Mouse (Mus musculus) gonadal fat pad, adult 2 months (tissue): ENCODE results near the gene Gripap1. TPM values are rescaled to one million over a fixed set of nuclear protein-coding genes. Genes with fewer than 3 reads are reported as not detected.
"Not testable (repeated sequence)": the region's sequence is repeated elsewhere in the genome, so short reads cannot be mapped to it uniquely, and the experiment has no call there.

Experiments
- DNase-seq: peaks from one replicate; pipeline ENCODE4 v3.0.0-alpha.2; 2012; ENCODE audit warnings: low read depth
- polyA plus RNA-seq: library from polyadenylated mRNA; depleted of rRNA; stranded (reverse); fragments of >200 nt; gene quantifications from 2 replicates; pipeline ENCODE4 v1.2.3, GENCODE M21; 2012; rRNA removed

The Gripap1 gene
- 29.8 and 32.7 TPM in 2 replicates for polyA plus RNA-seq

GRCm38 (mm10) chrX:7789542-7790136 is at the start of gene Gripap1:
TSS of gene Gripap1 (plus strand) at chrX:7789765.
- DNase-seq: no peak

- DNase-seq: no peak
These were observed 49.3 kb upstream of the Gripap1 start for GRCm38 (mm10) chrX:7740082-7740819.

GRCm38 (mm10) chrX:7741103-7741502 is 48.5 kb upstream of the Gripap1 start:
- DNase-seq: no peak

- DNase-seq: no peak
These were observed 46.1 kb upstream of the Gripap1 start for GRCm38 (mm10) chrX:7743470-7743869.

GRCm38 (mm10) chrX:7744940-7745339 is 44.6 kb upstream of the Gripap1 start:
- no peak for DNase-seq

GRCm38 (mm10) chrX:7745429-7745828 is 44.1 kb upstream of the Gripap1 start:
- no peak for DNase-seq

- DNase-seq: no peak
These were observed 39.0 kb upstream of the Gripap1 start, which contains the start of gene Ccdc120 for GRCm38 (mm10) chrX:7750432-7751116. TSS of gene Ccdc120 (minus strand) at chrX:7750905.

- not testable (repeated sequence) for DNase-seq
These were observed 35.9 kb upstream of the Gripap1 start for GRCm38 (mm10) chrX:7753627-7754026.

- DNase-seq: no peak
These were observed 27.2 kb upstream of the Gripap1 start, which contains the start of gene Tfe3 for GRCm38 (mm10) chrX:7762137-7762920. TSS of gene Tfe3 (plus strand) at chrX:7762560.

GRCm38 (mm10) chrX:7762921-7763197 is 26.7 kb upstream of the Gripap1 start:
- DNase-seq: no peak

- no peak for DNase-seq
These were observed 25.8 kb upstream of the Gripap1 start for GRCm38 (mm10) chrX:7763631-7764393.

- DNase-seq: no peak
These were observed 24.8 kb upstream of the Gripap1 start for GRCm38 (mm10) chrX:7764657-7765280.

GRCm38 (mm10) chrX:7765281-7765670 is 24.3 kb upstream of the Gripap1 start:
- no peak for DNase-seq

- no peak for DNase-seq
These were observed 23.8 kb upstream of the Gripap1 start for GRCm38 (mm10) chrX:7765764-7766163.

GRCm38 (mm10) chrX:7769302-7770017 is 20.1 kb upstream of the Gripap1 start:
- no peak for DNase-seq

GRCm38 (mm10) chrX:7772766-7773165 is 16.8 kb upstream of the Gripap1 start:
- no peak for DNase-seq

- no peak for DNase-seq
These were observed 13.9 kb upstream of the Gripap1 start for GRCm38 (mm10) chrX:7775501-7776205.

- no peak for DNase-seq
These were observed 13.1 kb upstream of the Gripap1 start for GRCm38 (mm10) chrX:7776329-7777082.
